Mouse (Mus musculus) MEL (cell line): ENCODE results near the gene Cep135.

Experiments used
- CHD2 ChIP-seq: IDR thresholded peaks from 2 replicates; pipeline ENCODE4 v1.6.1; 2011; ENCODE audit warnings: low read length, improper control_type of control experiment
- CTCF ChIP-seq, 3 experiments: IDR thresholded peaks in 2 of 3; conservative IDR thresholded peaks in 1 of 3; 2 replicates each; pipeline ENCODE4 v1.5.1; 2011 to 2012; ENCODE audit warnings: low read length in 3 of 3, low read depth in 2 of 3, mild to moderate bottlenecking in 2 of 3, improper control_type of control experiment in 1 of 3, inconsistent platforms in 1 of 3, mixed read lengths in 1 of 3, moderate library complexity in 1 of 3; ENCODE audit not compliant: control insufficient read depth in 1 of 3, insufficient read depth in 1 of 3, poor library complexity in 1 of 3, severe bottlenecking in 1 of 3
- EP300 ChIP-seq, 2 experiments: IDR thresholded peaks; 2 replicates each; pipeline ENCODE4 v1.6.1; 2011; ENCODE audit warnings: improper control_type of control experiment in 2 of 2, low read length in 2 of 2, low read depth in 1 of 2, mild to moderate bottlenecking in 1 of 2
- GABPA ChIP-seq: IDR thresholded peaks from 2 replicates; pipeline ENCODE4 v1.6.1; 2012; ENCODE audit warnings: low read depth, mild to moderate bottlenecking, inconsistent platforms, low read length, improper control_type of control experiment, moderate library complexity
- POLR2AphosphoS5 ChIP-seq: IDR thresholded peaks from 2 replicates; pipeline ENCODE4 v1.6.1; 2012; ENCODE audit warnings: low read depth, borderline replicate concordance, mild to moderate bottlenecking, inconsistent platforms, low read length, moderate library complexity, mixed read lengths

DNA sequence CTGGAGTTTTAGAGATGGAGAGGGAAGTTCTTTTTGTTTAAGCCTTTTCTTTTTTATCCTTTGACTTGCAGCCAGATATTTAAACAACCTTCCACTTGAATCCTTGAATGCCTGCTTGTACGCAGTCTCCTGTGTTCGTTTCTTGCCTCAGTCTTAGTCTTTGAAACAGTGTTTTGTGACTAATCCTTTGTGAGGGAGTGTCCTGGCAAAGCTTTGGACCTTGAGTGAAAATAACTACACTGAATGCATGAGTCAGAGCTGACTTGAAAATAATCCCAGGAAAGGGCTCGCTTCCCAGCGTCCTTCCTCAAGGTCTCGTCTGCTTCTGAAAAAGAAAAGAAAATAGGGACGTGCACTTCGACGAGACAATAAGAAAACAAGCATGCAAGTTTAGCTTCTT, 48.3 kb upstream of the Cep135 start:
- TF ChIP-seq GABPA (no peak), CTCF (IDR thresholded peaks at IDR 0.05 in 2 of 3, conservative IDR thresholded peaks at IDR 0.05 in 1 of 3; ENCODE audit: control insufficient read depth in 1 of 3, insufficient read depth in 1 of 3, low read depth in 2 of 3, low read length in 3 of 3, poor library complexity in 1 of 3, severe bottlenecking in 1 of 3) (no peak), CHD2 (no peak), POLR2AphosphoS5 (no peak), EP300 (IDR thresholded peaks at IDR 0.05; ENCODE audit: low read depth in 1 of 2, low read length in 2 of 2) (no peak)
